Mouse (Mus musculus) G1E (cell line): ENCODE results near the gene Csdc2.

ENCODE experiments used
- CTCF ChIP-seq: IDR thresholded peaks from 2 replicates; pipeline ENCODE4 v1.5.1; 2012; ENCODE audit warnings: low read depth, low read length, inconsistent platforms, mixed read lengths
- GATA1 ChIP-seq: IDR thresholded peaks from 2 replicates; pipeline ENCODE4 v1.6.1; 2012; ENCODE audit warnings: borderline replicate concordance, low read length, inconsistent platforms, mixed read lengths
- GATA2 ChIP-seq: IDR thresholded peaks from 2 replicates; pipeline ENCODE4 v1.6.1; 2012; ENCODE audit warnings: low read depth, low read length, inconsistent platforms, borderline replicate concordance
- TAL1 ChIP-seq: conservative IDR thresholded peaks from 2 replicates; pipeline ENCODE4 v1.6.1; 2012; ENCODE audit warnings: low read depth, low read length, inconsistent platforms, mixed read lengths

- TF ChIP-seq CTCF (no peak), GATA1 (no peak), TAL1 (no peak), GATA2 (no peak)
These were observed 21.0 kb downstream of the Csdc2 start for GRCm38 (mm10) chr15:81957598-81957997.
